Mouse (Mus musculus) lung, postnatal 4 days (tissue): Measurements from ENCODE around the gene Mafg.

Source experiments
- DNase-seq, 2 experiments: peaks; one replicate each; pipeline ENCODE4 v3.0.0; 2021

Mafg gene

GRCm38 (mm10) chr11:120643601-120643987 lies 10.2 kb upstream of the Mafg start, which contains the start of gene Pycr1:
TSS of gene Pycr1 (minus strand) at chr11:120643769.
- DNase-seq = peak; percentile 94 to 95

GRCm38 (mm10) chr11:120642939-120643600 lies 9.7 kb upstream of the Mafg start:
- DNase-seq = no peak

- peak in 1 of 2 experiments; percentile 18 for DNase-seq
Observed at GRCm38 (mm10) chr11:120641869-120642268, 8.5 kb upstream of the Mafg start.

GRCm38 (mm10) chr11:120641255-120641654 lies 7.9 kb upstream of the Mafg start:
- peak in 1 of 2 experiments; percentile 19 for DNase-seq

GRCm38 (mm10) chr11:120634810-120635209 lies 1.4 kb upstream of the Mafg start:
- DNase-seq = no peak

GRCm38 (mm10) chr11:120632559-120633519 lies 561 bp downstream of the Mafg start:
- peak; percentile 78 to 81 for DNase-seq

GRCm38 (mm10) chr11:120631726-120632448 lies 1.5 kb downstream of the Mafg start:
- no peak for DNase-seq

- DNase-seq = peak in 1 of 2 experiments; percentile 17
Observed at GRCm38 (mm10) chr11:120630881-120631725, 2.3 kb downstream of the Mafg start.

- peak; percentile 71 to 76 for DNase-seq
Observed at GRCm38 (mm10) chr11:120630401-120630871, 3.0 kb downstream of the Mafg start.

- DNase-seq = peak; percentile 53 to 54
Observed at GRCm38 (mm10) chr11:120629911-120630310, 3.5 kb downstream of the Mafg start.

GRCm38 (mm10) chr11:120629341-120629730 lies 4.1 kb downstream of the Mafg start:
- peak; percentile 65 to 66 for DNase-seq

- peak in 1 of 2 experiments; percentile 19 for DNase-seq
Observed at GRCm38 (mm10) chr11:120628601-120629340, 4.6 kb downstream of the Mafg start.

GRCm38 (mm10) chr11:120627468-120628300 lies 5.7 kb downstream of the Mafg start:
- peak; percentile 48 to 58 for DNase-seq

GRCm38 (mm10) chr11:120626785-120627467 lies 6.5 kb downstream of the Mafg start:
- DNase-seq = no peak

GRCm38 (mm10) chr11:120625152-120625775 lies 8.1 kb downstream of the Mafg start, which contains the start of gene Sirt7:
TSS of gene Sirt7 (minus strand) at chr11:120625240.
- DNase-seq = no peak

GRCm38 (mm10) chr11:120624680-120625111 lies 8.7 kb downstream of the Mafg start:
- peak; percentile 90 to 92 for DNase-seq

GRCm38 (mm10) chr11:120623961-120624679 lies 9.3 kb downstream of the Mafg start:
- peak; percentile 76 to 81 for DNase-seq

GRCm38 (mm10) chr11:120622805-120623204 lies 10.6 kb downstream of the Mafg start:
- no peak for DNase-seq
